In genomic region chr19:23164651-23165240, GRCm38 (mm10) we compare ENCODE assay signal across 7 mouse cellular contexts.
"Had no signal": no experiment of that assay in that cellular context is flagged by ENCODE, and none has a peak within 500 bp of the region (broad histone marks: within the 10 kb centered on the region; RNA-seq: fewer than 3 reads in every experiment).

No protein-coding gene starts in this region.

- DNase-seq: kidney, postnatal 14 days; layer of hippocampus, postnatal 36 days; retina, postnatal 1 day; right cerebral cortex, postnatal 4 days; spleen, adult 18-20 months; thymus, adult 18-20 months; thymus, postnatal 14 days had no signal
